In the genomic region with DNA sequence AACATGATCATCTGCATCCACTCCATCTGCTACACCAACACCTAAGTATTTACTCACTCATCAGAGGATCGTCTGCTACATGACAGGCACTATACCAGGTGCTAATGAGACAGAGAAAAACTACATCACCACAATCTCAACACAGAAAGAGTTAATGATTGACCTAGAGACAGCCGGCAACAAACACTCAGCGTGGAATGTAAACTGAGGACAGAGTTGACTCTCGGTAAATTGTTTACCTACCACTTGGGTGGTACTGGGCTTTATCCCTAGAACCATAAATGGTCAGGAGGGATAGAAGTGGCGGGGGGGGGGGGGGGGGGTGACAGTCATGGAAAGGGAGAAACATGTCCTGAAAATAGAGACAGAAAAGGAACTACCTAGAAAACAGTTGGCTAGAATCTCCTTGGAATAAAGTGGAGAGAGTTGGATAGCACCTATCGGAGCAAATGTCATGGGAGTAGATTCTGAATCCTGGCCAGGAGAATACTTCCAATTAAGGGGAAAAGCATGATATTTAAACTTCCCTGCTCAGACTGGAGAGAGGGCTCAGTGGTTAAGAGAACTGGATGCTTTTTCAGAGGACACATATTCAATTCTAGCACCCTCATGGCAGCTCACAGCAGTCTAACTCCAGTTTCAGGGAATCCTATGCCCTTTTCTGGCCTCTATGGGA, we compare ENCODE assay signal across 13 mouse cellular contexts. TPM values are rescaled to one million over a fixed set of nuclear protein-coding genes. Genes with fewer than 3 reads are reported as not detected.
"Had no signal": no experiment of that assay in that cellular context is flagged by ENCODE, and none has a peak within 500 bp of the region (broad histone marks: within the 10 kb centered on the region; RNA-seq: fewer than 3 reads in every experiment).

No protein-coding gene starts in this region.

- H3K4me3 ChIP-seq: left cerebral cortex, adult 2 months; limb, embryonic 10.5 days; lung, embryonic 15.5 days; midbrain, embryonic 12.5 days; neural tube, embryonic 13.5 days; stomach, embryonic 15.5 days had no signal

- ATAC-seq: inflammation-experienced regulatory T-cells, adult 6 months; midbrain, embryonic 16.5 days had no signal

- H3K27me3 ChIP-seq: lung, embryonic 15.5 days; midbrain, embryonic 12.5 days; neural tube, embryonic 13.5 days; stomach, embryonic 15.5 days had no signal

- H3K9me3 ChIP-seq: limb, embryonic 10.5 days; lung, embryonic 15.5 days; midbrain, embryonic 12.5 days; neural tube, embryonic 13.5 days; stomach, embryonic 15.5 days had no signal

- H3K27ac ChIP-seq: left cerebral cortex, adult 2 months; limb, embryonic 10.5 days; lung, embryonic 15.5 days; midbrain, embryonic 12.5 days; neural tube, embryonic 13.5 days; stomach, embryonic 15.5 days had no signal

- H3K4me2 ChIP-seq: lung, embryonic 15.5 days; midbrain, embryonic 12.5 days; neural tube, embryonic 13.5 days; stomach, embryonic 15.5 days had no signal

- H3K4me1 ChIP-seq: limb, embryonic 10.5 days; lung, embryonic 15.5 days; midbrain, embryonic 12.5 days; neural tube, embryonic 13.5 days; stomach, embryonic 15.5 days had no signal

- H3K9ac ChIP-seq: lung, embryonic 15.5 days; midbrain, embryonic 12.5 days; neural tube, embryonic 13.5 days; stomach, embryonic 15.5 days had no signal

- DNase-seq: kidney, adult 8-10 months; kidney, postnatal 25 days; lung, postnatal 14 days; retina, postnatal 1 day had no signal

- H3K36me3 ChIP-seq: limb, embryonic 10.5 days; lung, embryonic 15.5 days; midbrain, embryonic 12.5 days; neural tube, embryonic 13.5 days; stomach, embryonic 15.5 days had no signal

RNA-seq across cellular contexts. Expression of gene Syt15, which starts 33.2 kb away (rescaled TPM):
- total RNA-seq: megakaryocyte-erythroid progenitor cell, adult 5-6 weeks had no signal

RNA-seq across cellular contexts. Expression of gene Gprin2, which starts 51.2 kb away (rescaled TPM):
- total RNA-seq: megakaryocyte-erythroid progenitor cell, adult 5-6 weeks had no signal
